Mouse (Mus musculus) CH12F3 (cell line): Measurements from ENCODE around the gene Gpsm3.

Experiments
- in situ Hi-C: fragments of 300-500 bp; cut with MboI; formaldehyde crosslinking; loops from 2 replicates; pipeline ENCODE4 v1.14.3; 2020; ENCODE audit warnings: low sequenced_read_pairs

Gpsm3 gene

GRCm38 (mm10) chr17:34599891-34600290 is 10.3 kb downstream of the Gpsm3 start:
- in situ Hi-C loops: no loop called here

GRCm38 (mm10) chr17:34601796-34602195 is 12.2 kb downstream of the Gpsm3 start:
- in situ Hi-C loops: no loop called here

- in situ Hi-C loops: no loop called here
These were observed 13.9 kb downstream of the Gpsm3 start, which contains the start of gene Rnf5 for GRCm38 (mm10) chr17:34603375-34604060. Rnf5 (minus strand) TSS chr17:34603690.

- in situ Hi-C loops: no loop called here
These were observed 14.5 kb downstream of the Gpsm3 start, which contains the start of gene Agpat1 for GRCm38 (mm10) chr17:34604061-34604508. Agpat1 (plus strand) TSS chr17:34604262.

GRCm38 (mm10) chr17:34604511-34605237 is 15.1 kb downstream of the Gpsm3 start:
- in situ Hi-C loops: no loop called here

- in situ Hi-C loops: no loop called here
These were observed 16.0 kb downstream of the Gpsm3 start for GRCm38 (mm10) chr17:34605609-34606008.

GRCm38 (mm10) chr17:34606186-34607039 is 16.8 kb downstream of the Gpsm3 start:
- in situ Hi-C loops: no loop called here

GRCm38 (mm10) chr17:34607997-34608396 is 18.4 kb downstream of the Gpsm3 start:
- in situ Hi-C loops: no loop called here

- in situ Hi-C loops: no loop called here
These were observed 21.4 kb downstream of the Gpsm3 start for GRCm38 (mm10) chr17:34611050-34611449.

- in situ Hi-C loops: no loop called here
These were observed 23.5 kb downstream of the Gpsm3 start for GRCm38 (mm10) chr17:34613054-34613645.

GRCm38 (mm10) chr17:34613830-34614229 is 24.2 kb downstream of the Gpsm3 start:
- in situ Hi-C loops: no loop called here

GRCm38 (mm10) chr17:34615871-34616270 is 26.3 kb downstream of the Gpsm3 start, which contains the start of gene Egfl8:
Egfl8 (minus strand) TSS chr17:34615971.
- in situ Hi-C loops: no loop called here

- in situ Hi-C loops: no loop called here
These were observed 29.4 kb downstream of the Gpsm3 start for GRCm38 (mm10) chr17:34618999-34619398.

- in situ Hi-C loops: loop anchor here (10.0 kb wide), 1 partner anchor 186 kb away; no protein-coding TSS in a partner anchor
These were observed 31.4 kb downstream of the Gpsm3 start for GRCm38 (mm10) chr17:34621006-34621405.

GRCm38 (mm10) chr17:34623161-34623560 is 33.6 kb downstream of the Gpsm3 start:
- in situ Hi-C loops: loop anchor here (10.0 kb wide), 1 partner anchor 188 kb away; no protein-coding TSS in a partner anchor

- in situ Hi-C loops: loop anchor here (10.0 kb wide), 1 partner anchor 190 kb away; no protein-coding TSS in a partner anchor
These were observed 35.4 kb downstream of the Gpsm3 start for GRCm38 (mm10) chr17:34624981-34625380.

GRCm38 (mm10) chr17:34626062-34626772 is 36.6 kb downstream of the Gpsm3 start:
- in situ Hi-C loops: loop anchor here (10.0 kb wide), 1 partner anchor 191 kb away; no protein-coding TSS in a partner anchor

- in situ Hi-C loops: loop anchor here (10.0 kb wide), 1 partner anchor 192 kb away; no protein-coding TSS in a partner anchor
These were observed 37.1 kb downstream of the Gpsm3 start for GRCm38 (mm10) chr17:34626773-34627092.

GRCm38 (mm10) chr17:34627093-34627942 is 37.7 kb downstream of the Gpsm3 start:
- in situ Hi-C loops: loop anchor here (10.0 kb wide), 1 partner anchor 193 kb away; no protein-coding TSS in a partner anchor
